Mouse (Mus musculus): ENCODE data around the gene Gm28308.

GRCm38 (mm10) chr6:52221993-52222685 is 9.0 kb upstream of the Gm28308 start:
- TF ChIP-seq CTCF (IDR thresholded peaks at IDR 0.05), result no peak
- TF ChIP-seq EP300 (IDR thresholded peaks at IDR 0.05), result no peak

Data from lung, postnatal 0 days (tissue).